Mouse (Mus musculus) ES-E14 (cell line): ENCODE measurements at regions not wholly inside any gene's neighbourhood (a gene's known extent, or its start where the extent isn't known, plus 50 kb on each side); places are given as distances from the start of the nearest gene placed in this dataset.

ENCODE experiments used
- DNase-seq: peaks from one replicate; pipeline ENCODE4 v3.0.0-alpha.2; 2013; ENCODE audit warnings: low read depth, low spot score
- H3K27ac ChIP-seq: 2 replicates; pipeline ENCODE4 v1.5.1; 2012; ENCODE audit warnings: low read depth, mild to moderate bottlenecking, low read length, moderate library complexity, mixed read lengths; ENCODE audit not compliant: poor library complexity, insufficient read depth, severe bottlenecking
- H3K36me3 ChIP-seq: 2 replicates; pipeline ENCODE4 v1.6.1; 2012; ENCODE audit warnings: mild to moderate bottlenecking, low read length, moderate library complexity, mixed read lengths; ENCODE audit not compliant: control insufficient read depth, poor library complexity, insufficient read depth, severe bottlenecking
- H3K4me1 ChIP-seq, 2 experiments: fragments of 150-350 bp in 1 of 2; sonication (generic) in 1 of 2; 2 replicates each; pipeline ENCODE4 v1.6.1; 2012; ENCODE audit warnings: low read length in 2 of 2, mild to moderate bottlenecking in 1 of 2, mixed read lengths in 1 of 2; ENCODE audit not compliant: control insufficient read depth in 2 of 2, insufficient read depth in 2 of 2, poor library complexity in 1 of 2
- H3K4me3 ChIP-seq, 2 experiments: fragments of 150-350 bp in 1 of 2; sonication (generic) in 1 of 2; 2 replicates each; pipeline ENCODE4 v1.5.1; 2012; ENCODE audit warnings: low read length in 2 of 2, low read depth in 1 of 2, mild to moderate bottlenecking in 1 of 2, mixed read lengths in 1 of 2; ENCODE audit not compliant: insufficient read depth in 1 of 2, poor library complexity in 1 of 2, severe bottlenecking in 1 of 2
- H3K9ac ChIP-seq: 2 replicates; pipeline ENCODE4 v1.6.1; 2012; ENCODE audit warnings: low read depth, mild to moderate bottlenecking, low read length, mixed read lengths; ENCODE audit not compliant: poor library complexity, insufficient read depth, severe bottlenecking
- H3K9me3 ChIP-seq: fragments of 150-350 bp; sonication (generic); 2 replicates; pipeline ENCODE4 v1.6.1; 2012; ENCODE audit warnings: low read depth, mild to moderate bottlenecking, low read length; ENCODE audit not compliant: control insufficient read depth, insufficient read depth
- CHD2 ChIP-seq: IDR thresholded peaks from 2 replicates; pipeline ENCODE4 v1.6.1; 2014; ENCODE audit warnings: mild to moderate bottlenecking, low read depth, low read length, inconsistent platforms
- HCFC1 ChIP-seq: IDR thresholded peaks from 2 replicates; pipeline ENCODE4 v1.6.1; 2012; ENCODE audit warnings: low read length, inconsistent platforms, borderline replicate concordance; ENCODE audit not compliant: insufficient read depth
- MAFK ChIP-seq: IDR thresholded peaks from 2 replicates; pipeline ENCODE4 v1.6.1; 2014; ENCODE audit warnings: mild to moderate bottlenecking, low read depth, low read length, inconsistent platforms; ENCODE audit not compliant: insufficient read depth
- ZC3H11A ChIP-seq: IDR thresholded peaks from 2 replicates; pipeline ENCODE4 v1.6.1; 2012; ENCODE audit warnings: low read depth, mild to moderate bottlenecking, inconsistent platforms, low read length, borderline replicate concordance
- ZNF384 ChIP-seq: IDR thresholded peaks from 2 replicates; pipeline ENCODE4 v1.6.1; 2012; ENCODE audit warnings: low read depth, low read length, inconsistent platforms
- in situ Hi-C, 2 experiments: fragments of 600-800 bp; cut with MboI; formaldehyde crosslinking; loops; one replicate each; pipeline ENCODE4 v1.15.1; 2025; ENCODE audit warnings: low sequenced_read_pairs in 2 of 2, inconsistent platforms in 1 of 2; ENCODE audit not compliant: unreplicated experiment in 2 of 2

- Histone ChIP-seq H3K9ac (no peak overlapping the region), H3K9me3 (no peaks in the 10 kb centered on the region), H3K4me3 (no peak overlapping the region), H3K27ac (no peak overlapping the region), H3K36me3 (no peaks in the 10 kb centered on the region), H3K4me1 (no peaks in the 10 kb centered on the region)
- DNase-seq: no peak
- in situ Hi-C loops: no loop called here
- no peak for TF ChIP-seq HCFC1
- TF ChIP-seq ZNF384: no peak
- no peak for TF ChIP-seq CHD2
- no peak for TF ChIP-seq ZC3H11A
- TF ChIP-seq MAFK: no peak
Observed at GRCm38 (mm10) chr8:9117809-9118737, 427.8 kb upstream of the Arglu1 start.

DNA sequence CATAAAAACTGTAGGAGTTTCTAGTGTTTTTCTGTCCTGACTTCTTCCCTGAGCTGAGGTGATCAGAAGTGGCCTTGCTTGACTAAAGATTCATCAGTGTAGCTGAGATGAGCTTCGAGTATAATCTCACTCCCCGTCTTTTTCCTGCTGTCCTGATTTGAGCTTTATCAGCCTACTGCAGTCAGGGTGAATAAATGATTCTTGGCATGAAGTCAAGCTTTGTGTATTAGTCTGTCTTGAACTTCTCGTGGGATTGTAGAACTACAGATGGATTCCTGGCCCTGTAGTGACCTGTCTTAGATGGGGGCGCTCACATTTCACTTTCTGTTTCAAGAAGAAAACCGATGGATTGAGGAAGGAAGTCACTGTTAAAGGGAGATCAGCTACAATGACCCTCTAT is 405.7 kb upstream of the Arglu1 start:
- Histone ChIP-seq H3K4me3 (no peak overlapping the region), H3K36me3 (no peaks in the 10 kb centered on the region), H3K9ac (no peak overlapping the region), H3K27ac (no peak overlapping the region), H3K9me3 (no peaks in the 10 kb centered on the region), H3K4me1 (no peaks in the 10 kb centered on the region)
- TF ChIP-seq ZC3H11A (no peak), MAFK (no peak), ZNF384 (no peak), HCFC1 (no peak), CHD2 (no peak)
- in situ Hi-C loops: no loop called here
- DNase-seq: no peak

GRCm38 (mm10) chr8:9094002-9094401 is 403.7 kb upstream of the Arglu1 start:
- no peak overlapping the region for H3K27ac ChIP-seq
- H3K9me3 ChIP-seq: no peaks in the 10 kb centered on the region
- no peak for DNase-seq
- H3K9ac ChIP-seq: no peak overlapping the region
- H3K4me1 ChIP-seq: no peaks in the 10 kb centered on the region
- no peak for TF ChIP-seq MAFK
- TF ChIP-seq ZNF384: no peak
- TF ChIP-seq CHD2: no peak
- TF ChIP-seq HCFC1: no peak
- no peak for TF ChIP-seq ZC3H11A
- in situ Hi-C loops: no loop called here
- H3K4me3 ChIP-seq: no peak overlapping the region
- no peaks in the 10 kb centered on the region for H3K36me3 ChIP-seq

DNA sequence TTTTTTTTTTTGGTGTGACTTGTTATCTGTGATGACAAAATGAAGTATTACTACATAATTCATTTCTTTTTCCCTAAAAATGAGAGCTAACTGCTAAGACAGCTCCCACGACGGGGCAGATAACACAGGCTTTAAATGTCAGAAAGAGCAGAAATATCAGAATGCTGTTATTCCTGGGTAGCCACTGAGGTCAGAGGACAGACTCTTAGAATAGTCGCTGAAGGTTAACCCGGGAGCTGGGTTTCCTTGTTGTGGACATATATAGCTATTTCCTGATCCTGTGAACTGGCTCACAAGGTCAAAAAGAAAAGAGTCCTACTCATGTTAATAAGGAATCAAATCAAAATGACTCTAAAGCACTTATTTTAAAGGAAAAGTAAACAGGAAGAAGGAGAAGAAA is 403.0 kb upstream of the Arglu1 start:
- H3K27ac ChIP-seq: no peak overlapping the region
- no peak for DNase-seq
- no peaks in the 10 kb centered on the region for H3K9me3 ChIP-seq
- no peaks in the 10 kb centered on the region for H3K4me1 ChIP-seq
- H3K9ac ChIP-seq: no peak overlapping the region
- TF ChIP-seq ZC3H11A: no peak
- no peak for TF ChIP-seq HCFC1
- TF ChIP-seq CHD2: no peak
- no peak for TF ChIP-seq ZNF384
- TF ChIP-seq MAFK: no peak
- H3K4me3 ChIP-seq: no peak overlapping the region
- in situ Hi-C loops: no loop called here
- no peaks in the 10 kb centered on the region for H3K36me3 ChIP-seq
